Mouse (Mus musculus) kidney, postnatal 14 days (tissue): Measurements from ENCODE around the gene Nabp2.

Experiments used
- DNase-seq: peaks from one replicate; pipeline ENCODE4 v3.0.0; 2022; ENCODE audit warnings: mixed read lengths

Gene Nabp2

DNA sequence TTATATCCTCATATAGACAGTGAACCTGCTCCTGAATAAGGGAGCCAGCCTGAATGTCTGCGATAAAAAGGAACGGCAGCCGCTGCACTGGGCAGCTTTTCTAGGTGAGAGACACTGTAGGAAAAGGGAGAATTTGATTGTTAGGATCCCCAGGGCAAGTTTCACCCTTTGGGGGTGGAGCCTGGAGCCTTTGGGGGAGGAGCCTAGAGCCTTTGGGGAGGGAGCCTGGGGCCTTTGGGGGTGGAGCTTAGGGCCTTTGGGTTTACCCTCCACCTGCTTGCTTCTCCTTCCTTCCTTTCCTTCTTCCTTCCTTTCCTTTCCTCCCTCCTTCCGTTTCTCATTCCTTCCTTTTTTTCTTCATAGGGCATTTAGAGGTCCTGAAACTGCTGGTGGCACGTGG, 30.7 kb downstream of the Nabp2 start:
- peak; percentile 36 for DNase-seq

DNA sequence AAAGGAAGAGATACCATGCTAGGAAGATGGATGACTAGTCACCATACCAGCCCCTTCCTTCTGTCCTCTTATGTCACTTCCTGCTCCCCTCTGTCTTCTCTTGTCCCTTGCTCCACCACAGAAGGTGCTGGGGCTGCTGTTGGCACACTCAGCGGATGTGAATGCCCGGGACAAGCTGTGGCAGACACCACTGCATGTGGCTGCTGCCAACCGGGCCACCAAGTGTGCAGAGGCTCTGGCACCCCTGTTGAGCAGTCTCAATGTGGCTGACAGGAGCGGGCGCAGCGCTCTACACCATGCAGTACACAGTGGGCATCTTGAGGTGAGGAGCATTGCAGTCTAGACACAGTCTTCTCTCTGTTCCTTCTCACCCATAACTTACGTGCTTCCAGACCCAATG, 32.0 kb downstream of the Nabp2 start:
- no peak for DNase-seq

- no peak for DNase-seq
Measured at GRCm38 (mm10) chr10:128378462-128378861, 32.8 kb downstream of the Nabp2 start.

- DNase-seq: no peak
Measured at GRCm38 (mm10) chr10:128377940-128378448, 33.3 kb downstream of the Nabp2 start.

DNA sequence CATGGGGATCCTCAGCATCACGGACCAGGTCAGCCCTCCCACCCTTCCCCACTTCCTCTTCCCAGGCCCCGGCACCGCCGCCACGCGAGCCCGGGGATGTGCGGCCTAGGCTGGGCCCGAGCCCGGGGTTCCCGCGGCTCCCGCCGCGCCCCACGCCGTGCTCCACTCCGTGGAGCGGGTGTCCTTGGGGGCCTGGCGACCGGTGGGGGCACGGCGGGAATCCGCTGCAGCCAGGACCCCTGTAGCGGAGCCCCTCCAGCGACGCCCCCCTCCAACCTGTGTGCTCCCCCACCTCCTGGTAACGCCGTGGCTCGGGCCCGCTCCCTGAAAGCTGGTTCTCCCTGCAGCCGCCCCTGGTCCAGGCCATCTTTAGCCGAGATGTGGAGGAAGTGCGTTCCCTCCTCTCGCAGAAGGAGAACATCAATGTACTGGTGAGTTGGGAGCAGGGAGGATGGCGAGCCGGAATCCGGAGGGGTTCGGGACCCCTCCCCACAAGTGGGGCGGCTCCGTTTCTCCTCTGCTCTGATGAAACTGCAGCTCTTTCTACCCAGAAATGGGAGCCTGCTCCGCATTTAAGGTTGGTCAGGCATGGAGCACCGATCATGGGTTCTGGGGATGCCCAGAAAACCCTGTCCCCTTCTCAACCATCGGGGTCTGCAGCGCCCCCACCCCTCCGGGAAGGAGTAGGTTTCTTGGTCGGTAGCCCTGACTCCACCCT, 33.9 kb downstream of the Nabp2 start:
- no peak for DNase-seq

DNA sequence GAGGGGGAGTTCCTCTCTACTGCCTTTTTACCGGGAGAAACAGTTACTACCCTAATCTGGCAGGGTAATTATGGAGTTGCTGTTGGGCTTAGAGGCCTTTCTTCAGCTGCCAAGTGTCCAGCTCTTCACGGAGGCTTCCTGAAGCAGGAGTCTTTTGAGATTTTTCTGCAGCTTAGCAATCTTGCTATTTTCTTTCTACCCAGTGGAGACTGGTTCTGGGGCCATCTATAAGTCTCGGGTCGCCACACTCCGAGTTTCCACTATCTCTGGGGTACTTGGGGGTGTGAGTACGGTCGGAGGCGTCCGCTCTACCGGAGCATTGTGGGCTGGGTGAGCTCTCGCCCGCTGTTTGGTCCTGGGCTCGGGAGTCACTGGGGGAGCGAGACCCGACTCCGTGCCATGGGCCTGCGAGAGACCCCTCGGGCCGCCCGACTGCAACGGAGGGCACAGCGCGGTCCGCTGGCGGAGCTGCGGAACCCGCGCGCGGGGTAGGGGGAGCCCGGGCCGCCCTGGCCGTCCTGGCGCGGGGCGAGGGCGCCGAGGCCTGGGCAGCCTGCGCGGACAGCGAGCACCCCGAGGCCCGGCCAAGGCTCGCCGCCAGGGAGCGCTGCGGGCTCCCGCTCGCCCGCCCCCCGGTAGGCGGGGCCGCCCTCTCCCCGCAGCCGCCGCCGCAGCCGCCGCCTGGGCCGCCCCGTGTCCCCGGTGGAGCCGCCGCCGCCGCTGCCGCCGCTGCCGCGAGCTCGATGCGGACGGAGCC, 34.7 kb downstream of the Nabp2 start, which contains the start of gene Ankrd52:
Gene Ankrd52, plus strand, starts transcription at position 661 of the 757 bp plus-strand sequence.
- DNase-seq: peak; percentile 94

DNA sequence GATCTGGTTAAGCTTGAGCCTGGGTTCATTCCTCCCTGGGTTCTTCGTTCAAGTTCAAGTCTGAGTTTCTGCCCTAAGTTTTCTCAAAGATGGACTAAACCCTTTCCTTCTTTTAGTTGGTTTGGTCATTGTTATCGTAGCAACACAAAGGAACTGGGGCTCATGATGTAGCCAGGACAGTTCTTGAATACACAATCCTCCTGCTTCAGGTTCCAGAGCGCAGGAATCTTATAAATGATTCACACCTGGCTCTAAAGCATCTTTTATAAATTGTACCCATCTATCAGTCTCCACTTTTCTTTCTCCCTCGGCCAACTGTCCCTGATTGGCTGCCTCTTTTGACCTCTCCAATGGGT, 35.2 kb downstream of the Nabp2 start:
- no peak for DNase-seq

- no peak for DNase-seq
Measured at GRCm38 (mm10) chr10:128374393-128374792, 36.9 kb downstream of the Nabp2 start.

- no peak for DNase-seq
Measured at GRCm38 (mm10) chr10:128372989-128373748, 38.1 kb downstream of the Nabp2 start.

DNA sequence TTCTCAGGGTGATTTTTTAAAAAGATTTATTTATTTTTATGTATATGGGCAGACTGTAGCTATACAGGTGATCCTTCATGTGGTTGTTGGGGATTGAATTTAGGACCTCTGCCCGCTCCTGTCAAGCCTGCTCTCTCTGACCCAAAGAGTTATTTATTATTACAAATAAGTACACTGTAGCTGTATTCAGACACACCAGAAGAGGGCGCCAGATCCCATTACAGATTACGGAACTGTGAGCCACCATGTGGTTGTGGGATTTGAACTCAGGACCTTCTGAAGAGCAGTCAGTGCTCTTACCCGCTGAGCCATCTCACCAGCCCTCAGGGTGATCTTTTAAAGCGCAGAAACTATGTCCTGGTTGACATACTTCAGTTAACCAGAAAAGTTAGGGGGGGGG, 39.1 kb downstream of the Nabp2 start:
- DNase-seq: no peak

- DNase-seq: peak; percentile 18
Measured at GRCm38 (mm10) chr10:128370601-128371000, 40.7 kb downstream of the Nabp2 start.

- no peak for DNase-seq
Measured at GRCm38 (mm10) chr10:128370021-128370420, 41.3 kb downstream of the Nabp2 start.

DNA sequence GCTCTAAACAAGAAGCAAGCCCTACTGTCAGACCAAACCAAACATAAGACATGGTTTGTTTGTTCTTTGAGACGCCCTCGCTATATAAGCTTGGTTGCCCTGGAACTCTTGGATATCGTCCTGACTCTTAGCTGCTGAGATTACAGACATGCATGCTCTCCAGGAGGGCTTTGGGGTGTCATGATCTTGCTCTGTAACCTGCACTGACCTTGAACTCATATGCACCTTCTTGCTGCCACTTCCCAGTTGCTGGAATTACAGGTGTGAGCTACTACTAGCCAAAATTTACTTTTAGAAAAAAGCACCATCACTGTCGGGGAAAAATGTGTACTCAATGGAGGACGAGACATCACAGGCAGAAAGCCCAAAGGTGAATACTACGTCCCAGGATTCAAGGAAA, 41.7 kb downstream of the Nabp2 start:
- no peak for DNase-seq

GRCm38 (mm10) chr10:128369218-128369543, 42.1 kb downstream of the Nabp2 start:
- no peak for DNase-seq

GRCm38 (mm10) chr10:128368402-128369217, 42.7 kb downstream of the Nabp2 start, which contains the start of gene Coq10a:
Gene Coq10a (minus strand): TSS chr10:128368997.
- DNase-seq: peak; percentile 95

DNA sequence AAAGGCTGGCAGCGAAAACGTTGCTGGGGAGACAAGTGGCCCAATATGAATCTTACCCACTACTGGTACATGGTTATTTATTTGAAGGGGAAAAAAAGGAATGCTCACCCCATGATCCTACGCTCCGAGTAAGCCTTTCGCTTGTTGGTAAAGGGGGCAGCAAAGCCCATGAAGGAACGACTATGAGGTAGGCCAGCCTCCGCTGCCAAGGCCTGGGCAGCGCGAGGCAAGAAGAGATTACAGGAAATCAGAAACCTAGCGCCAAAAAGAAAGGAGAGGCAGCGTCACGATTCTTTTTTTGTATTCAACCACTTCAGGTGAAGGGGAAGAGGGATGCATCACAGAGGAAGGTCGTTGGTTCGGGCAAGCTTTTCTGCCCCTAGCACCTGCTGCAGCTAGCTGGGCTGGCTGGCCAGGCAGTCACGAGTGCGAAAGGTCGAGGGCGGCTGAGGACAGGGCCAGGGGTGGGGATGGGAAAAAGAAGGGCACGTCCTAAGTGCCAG, 43.3 kb downstream of the Nabp2 start:
- no peak for DNase-seq

DNA sequence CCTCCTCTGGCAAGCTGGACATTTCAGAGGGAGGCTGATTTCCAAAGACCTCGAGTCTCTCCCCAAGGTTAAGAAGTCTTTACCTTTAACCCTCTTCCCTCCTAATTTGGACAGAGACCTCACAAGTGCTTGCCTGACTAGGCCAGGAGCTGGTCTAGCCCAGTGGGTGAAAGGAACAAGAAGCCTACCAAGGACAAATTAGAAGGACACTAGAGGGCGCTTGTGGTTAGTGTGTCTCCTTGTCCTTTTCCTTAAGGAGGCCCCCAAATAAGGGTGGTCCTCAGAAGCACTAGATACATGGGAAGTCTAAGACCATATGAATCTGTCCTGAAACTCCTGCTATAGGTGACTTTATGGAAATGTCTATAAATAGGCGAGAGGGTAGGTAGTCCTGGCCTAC, 48.7 kb downstream of the Nabp2 start:
- peak; percentile 47 for DNase-seq

GRCm38 (mm10) chr10:128361836-128362235, 49.5 kb downstream of the Nabp2 start:
- DNase-seq: no peak

GRCm38 (mm10) chr10:128359226-128359625, 52.1 kb downstream of the Nabp2 start:
- DNase-seq: no peak

DNA sequence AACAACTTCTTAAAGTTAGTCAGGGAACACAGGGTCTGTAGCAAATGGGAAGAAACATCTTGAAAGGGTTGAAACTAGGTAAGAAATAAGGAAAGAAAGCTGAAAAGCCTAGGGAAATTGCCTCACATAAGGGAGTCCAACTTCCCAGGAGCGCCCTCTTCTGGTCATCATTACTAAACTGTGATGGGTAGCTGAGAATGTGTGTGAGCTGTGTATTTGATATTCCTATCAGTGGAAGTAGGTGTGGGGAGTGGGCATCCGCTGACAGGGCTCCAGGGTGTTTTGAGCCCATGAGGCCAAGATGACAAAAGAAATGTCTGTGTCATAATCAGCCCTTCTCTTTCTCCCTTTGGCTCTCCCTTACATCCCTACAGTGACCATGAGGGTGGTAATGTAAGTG, 52.5 kb downstream of the Nabp2 start:
- DNase-seq: peak; percentile 63
